Mouse (Mus musculus) CH12.LX (cell line): ENCODE data around the gene Fndc7.

ENCODE experiments used
- CHD1 ChIP-seq: IDR thresholded peaks from 2 replicates; pipeline ENCODE4 v1.6.1; 2012; ENCODE audit warnings: low read depth, low read length, improper control_type of control experiment, inconsistent platforms
- E2F4 ChIP-seq: IDR thresholded peaks from 2 replicates; pipeline ENCODE4 v1.6.1; 2011; ENCODE audit warnings: low read depth, low read length, improper control_type of control experiment; ENCODE audit not compliant: insufficient replicate concordance
- EP300 ChIP-seq: IDR thresholded peaks from 2 replicates; pipeline ENCODE4 v1.6.1; 2011; ENCODE audit warnings: low read length, improper control_type of control experiment
- POLR2A ChIP-seq: IDR thresholded peaks from 2 replicates; pipeline ENCODE4 v1.6.1; 2011; ENCODE audit warnings: low read depth, mild to moderate bottlenecking, improper control_type of control experiment, low read length
- TBP ChIP-seq: conservative IDR thresholded peaks from 2 replicates; pipeline ENCODE4 v1.6.1; 2011; ENCODE audit warnings: low read depth, low read length, improper control_type of control experiment
- TCF12 ChIP-seq: IDR thresholded peaks from 2 replicates; pipeline ENCODE4 v1.6.1; 2014; ENCODE audit warnings: low read depth, mild to moderate bottlenecking, inconsistent platforms, low read length, improper control_type of control experiment

GRCm38 (mm10) chr3:108920442-108921070 lies 30.7 kb upstream of the Fndc7 start:
- TF ChIP-seq POLR2A: no peak
- no peak for TF ChIP-seq TCF12
- TF ChIP-seq TBP: no peak
- TF ChIP-seq CHD1: no peak
- TF ChIP-seq EP300: no peak
- no peak for TF ChIP-seq E2F4
